Mouse (Mus musculus) heart, embryonic 16.5 days (tissue): ENCODE data around the gene Ppp4r3a. TPM values are rescaled to one million over a fixed set of nuclear protein-coding genes. Genes with fewer than 3 reads are reported as not detected.

Source experiments
- ATAC-seq: fragments of 200-750 bp; cut with Nextera tagmentation; replicated peaks from 2 replicates; pipeline ENCODE4 v1.8.0; 2017; ENCODE audit warnings: moderate number of reproducible peaks; ENCODE audit not compliant: insufficient read depth, low FRiP score; ENCODE audit errors: extremely low read depth
- H3K27ac ChIP-seq: fragments of 300-500 bp; sonication (generic); 2 replicates; pipeline ENCODE4 v1.5.1; 2014; ENCODE audit warnings: mild to moderate bottlenecking, low read length, control low read depth, moderate library complexity
- H3K27me3 ChIP-seq: fragments of 300-500 bp; sonication (generic); 2 replicates; pipeline ENCODE4 v1.6.1; 2014; ENCODE audit warnings: low read length, mixed read lengths; ENCODE audit not compliant: control insufficient read depth, insufficient read depth
- H3K36me3 ChIP-seq: fragments of 300-500 bp; sonication (generic); 2 replicates; pipeline ENCODE4 v1.6.1; 2014; ENCODE audit not compliant: control insufficient read depth, insufficient read depth
- H3K4me1 ChIP-seq: fragments of 300-500 bp; sonication (generic); 2 replicates; pipeline ENCODE4 v1.6.1; 2014; ENCODE audit warnings: low read length, mixed read lengths; ENCODE audit not compliant: control insufficient read depth, insufficient read depth
- H3K4me2 ChIP-seq: fragments of 300-500 bp; sonication (generic); 2 replicates; pipeline ENCODE4 v1.6.1; 2014; ENCODE audit warnings: low read depth, mild to moderate bottlenecking, control low read depth, low read length
- H3K4me3 ChIP-seq: fragments of 300-500 bp; sonication (generic); 2 replicates; pipeline ENCODE4 v1.5.1; 2014; ENCODE audit warnings: mild to moderate bottlenecking, control low read depth, low read length
- H3K9ac ChIP-seq: fragments of 300-500 bp; sonication (generic); 2 replicates; pipeline ENCODE4 v1.6.1; 2014; ENCODE audit warnings: low read length, control low read depth
- H3K9me3 ChIP-seq: fragments of 300-500 bp; sonication (generic); replicated peaks from 2 replicates; pipeline ENCODE4 v1.6.1; 2016; ENCODE audit warnings: low read length; ENCODE audit not compliant: control insufficient read depth
- WGBS: fragments of 180-500 bp; shearing (Covaris S2); extraction: QIAGEN DNeasy Blood & Tissue Kit; methylation state at CpG from one replicate; pipeline ENCODE4 v1.1.7; 2014; 5-methylcytosine and 5-hydroxymethylcytosine counted together
- polyA plus RNA-seq: library from polyadenylated mRNA; unstranded; fragments of >200 nt; fragmentation: Nextera tagmentation; extraction: Ambion mirVana; gene quantifications from 2 replicates; pipeline ENCODE4 v1.2.1, GENCODE M21; 2015

Gene Ppp4r3a
- polyA plus RNA-seq, 1 experiment from 2014 or later = 25.8 TPM

GRCm38 (mm10) chr12:101069813-101070212, 13.7 kb downstream of the Ppp4r3a start:
- WGBS = 38% methylated on average over 1 of the region's 1 CpGs
- Histone ChIP-seq H3K36me3 (no peaks in the 10 kb centered on the region; the same call in 1 of the 2 replicates), H3K27ac (no peak overlapping the region)

GRCm38 (mm10) chr12:101066329-101066728, 17.2 kb downstream of the Ppp4r3a start:
- Histone ChIP-seq H3K4me1 (peaks cover 8% of the 10 kb centered on the region), H3K4me2 (no peak overlapping the region), H3K27me3 (no peaks in the 10 kb centered on the region), H3K27ac (peak overlapping the region; percentile 54), H3K36me3 (peaks cover 21% of the 10 kb centered on the region), H3K9ac (no peak overlapping the region), H3K4me3 (no peak overlapping the region), H3K9me3 (no peaks in the 10 kb centered on the region)
- WGBS = 93% methylated on average over 1 of the region's 1 CpGs
- ATAC-seq = no peak

More at GRCm38 (mm10) chr12:101069813-101070212, 13.7 kb downstream of the Ppp4r3a start:
- Histone ChIP-seq H3K27me3 (no peaks in the 10 kb centered on the region), H3K4me3 (no peak overlapping the region), H3K9me3 (no peaks in the 10 kb centered on the region), H3K4me1 (peaks cover 10% of the 10 kb centered on the region), H3K4me2 (no peak overlapping the region), H3K9ac (no peak overlapping the region)
- ATAC-seq = no peak

GRCm38 (mm10) chr12:101039956-101040355, 43.5 kb downstream of the Ppp4r3a start:
- H3K9me3 ChIP-seq = no peaks in the 10 kb centered on the region
- H3K4me3 ChIP-seq = no peak overlapping the region

GRCm38 (mm10) chr12:101028954-101029731, 54.4 kb downstream of the Ppp4r3a start, which contains the start of gene Ccdc88c:
Gene Ccdc88c, minus strand, starts transcription at chr12:101029056.
- Histone ChIP-seq H3K27ac (peak within 1 kb of the TSS; percentile 75), H3K4me1 (peaks cover 6% of the 10 kb centered on the region; the same call in 1 of the 2 replicates), H3K9ac (peak within 1 kb of the TSS; percentile 86), H3K9me3 (no peaks in the 10 kb centered on the region), H3K4me3 (peak within 1 kb of the TSS; percentile 84), H3K4me2 (peak within 1 kb of the TSS; percentile 99), H3K36me3 (no peaks in the 10 kb centered on the region), H3K27me3 (peaks cover 23% of the 10 kb centered on the region)
- 0% methylated on average over 49 of the region's 56 CpGs for WGBS
- ATAC-seq = peak; percentile 83

More at GRCm38 (mm10) chr12:101039956-101040355, 43.5 kb downstream of the Ppp4r3a start:
- no peak overlapping the region for H3K4me2 ChIP-seq
- no peaks in the 10 kb centered on the region for H3K27me3 ChIP-seq
- H3K4me1 ChIP-seq = no peaks in the 10 kb centered on the region
- ATAC-seq = no peak
- H3K9ac ChIP-seq = no peak overlapping the region
- H3K36me3 ChIP-seq = peaks cover 42% of the 10 kb centered on the region
- H3K27ac ChIP-seq = no peak overlapping the region

GRCm38 (mm10) chr12:101028247-101028953, 55.1 kb downstream of the Ppp4r3a start:
- 1% methylated on average over 67 of the region's 67 CpGs for WGBS
- Histone ChIP-seq H3K27me3 (peaks cover 27% of the 10 kb centered on the region), H3K4me1 (peaks cover 6% of the 10 kb centered on the region; the same call in 1 of the 2 replicates), H3K9me3 (no peaks in the 10 kb centered on the region), H3K36me3 (no peaks in the 10 kb centered on the region), H3K4me3 (peak overlapping the region; percentile 84), H3K4me2 (peak overlapping the region; percentile 99), H3K9ac (peak overlapping the region; percentile 86), H3K27ac (peak overlapping the region; percentile 75)
- no peak; the same call in 1 of the 2 replicates for ATAC-seq

GRCm38 (mm10) chr12:101027451-101028246, 55.9 kb downstream of the Ppp4r3a start:
- 5% methylated on average over 19 of the region's 19 CpGs for WGBS
- Histone ChIP-seq H3K9ac (peak overlapping the region; percentile 86), H3K4me2 (peak overlapping the region; percentile 99), H3K27ac (no peak overlapping the region), H3K27me3 (peaks cover 27% of the 10 kb centered on the region), H3K36me3 (no peaks in the 10 kb centered on the region), H3K4me3 (peak overlapping the region; percentile 84), H3K4me1 (peaks cover 6% of the 10 kb centered on the region; the same call in 1 of the 2 replicates), H3K9me3 (no peaks in the 10 kb centered on the region)
- no peak for ATAC-seq

GRCm38 (mm10) chr12:101026946-101027345, 56.6 kb downstream of the Ppp4r3a start:
- Histone ChIP-seq H3K4me3 (peak overlapping the region; percentile 84), H3K27ac (no peak overlapping the region), H3K36me3 (no peaks in the 10 kb centered on the region), H3K4me1 (peaks cover 6% of the 10 kb centered on the region; the same call in 1 of the 2 replicates), H3K9ac (no peak overlapping the region), H3K9me3 (no peaks in the 10 kb centered on the region), H3K4me2 (peak overlapping the region; percentile 99), H3K27me3 (peaks cover 27% of the 10 kb centered on the region)
- 22% methylated on average over 14 of the region's 14 CpGs for WGBS
- ATAC-seq = no peak

GRCm38 (mm10) chr12:101026518-101026917, 57.0 kb downstream of the Ppp4r3a start:
- Histone ChIP-seq H3K9me3 (no peaks in the 10 kb centered on the region), H3K27ac (no peak overlapping the region), H3K27me3 (peaks cover 27% of the 10 kb centered on the region), H3K4me3 (peak overlapping the region; percentile 84), H3K36me3 (no peaks in the 10 kb centered on the region), H3K4me2 (peak overlapping the region; percentile 99; the same call in 1 of the 2 replicates), H3K9ac (no peak overlapping the region), H3K4me1 (peaks cover 6% of the 10 kb centered on the region; the same call in 1 of the 2 replicates)
- ATAC-seq = no peak
- WGBS = 74% methylated on average over 7 of the region's 7 CpGs
